Mouse (Mus musculus): Measurements from ENCODE around the gene Sctr. TPM values are rescaled to one million over a fixed set of nuclear protein-coding genes. Genes with fewer than 3 reads are reported as not detected.

The Sctr gene
- polyA plus RNA-seq, 1 experiment from 2014 or later = not detected

DNA sequence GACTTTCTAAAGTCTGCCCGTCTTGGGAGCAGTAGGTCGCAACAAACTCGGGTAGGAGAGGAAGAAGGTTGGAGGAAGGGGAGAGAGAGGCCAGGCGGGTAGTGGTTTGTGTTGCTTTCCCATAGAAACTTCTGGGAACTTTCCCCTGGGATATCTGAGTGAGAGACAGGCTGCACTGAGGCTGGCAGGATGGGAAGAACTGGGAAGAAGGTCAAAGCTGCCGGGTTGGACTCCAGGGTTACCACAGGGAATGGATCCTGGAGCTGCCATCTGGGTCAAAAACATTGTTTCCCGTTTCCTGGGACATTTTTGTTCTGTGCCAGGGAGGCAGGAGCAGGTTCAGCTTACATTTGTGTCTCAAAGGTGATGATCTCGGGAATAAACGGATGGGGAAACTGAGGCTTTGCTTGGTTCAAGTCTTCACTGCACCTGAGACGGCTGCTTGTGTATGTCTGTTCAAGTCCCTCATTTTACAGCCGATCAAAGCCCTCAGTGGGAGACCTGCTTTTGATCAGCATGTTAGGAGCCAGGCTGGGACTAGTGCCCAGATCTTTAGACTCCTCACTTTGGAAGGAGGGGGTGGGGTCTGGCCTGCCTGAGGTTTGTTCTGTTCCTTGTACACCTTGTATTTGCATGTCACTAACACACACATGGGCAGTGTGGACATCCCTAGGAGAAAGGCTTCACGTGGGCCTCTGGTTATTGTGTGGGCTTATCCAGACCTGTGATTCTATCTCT, 1.3 kb downstream of the Sctr start:
- H3K27ac ChIP-seq = no peak overlapping the region
- ATAC-seq = no peak
- peak overlapping the region; percentile 56 for H3K4me2 ChIP-seq
- peaks cover 55% of the 10 kb centered on the region for H3K27me3 ChIP-seq (replicated peaks)
- H3K4me3 ChIP-seq = peak overlapping the region; percentile 38; the same call in 1 of the 2 replicates
- H3K9me3 ChIP-seq (replicated peaks) = no peaks in the 10 kb centered on the region
- 32% methylated on average over 11 of the region's 11 CpGs for whole genome bisulfite sequencing (ENCODE audit: insufficient replicate concordance)
- H3K9ac ChIP-seq = no peak overlapping the region
- H3K36me3 ChIP-seq = no peaks in the 10 kb centered on the region
- peaks cover 9% of the 10 kb centered on the region; the same call in 1 of the 2 replicates for H3K4me1 ChIP-seq

- no peak overlapping the region for H3K9ac ChIP-seq
- no peaks in the 10 kb centered on the region for H3K36me3 ChIP-seq
- no peak for ATAC-seq
- no peak overlapping the region for H3K4me2 ChIP-seq
- 75% methylated on average over 12 of the region's 12 CpGs for WGBS (ENCODE audit: insufficient replicate concordance)
- H3K27ac ChIP-seq = no peak overlapping the region
- H3K27me3 ChIP-seq (replicated peaks) = peaks cover 31% of the 10 kb centered on the region
- H3K9me3 ChIP-seq (replicated peaks) = no peaks in the 10 kb centered on the region
- H3K4me1 ChIP-seq = no peaks in the 10 kb centered on the region
- H3K4me3 ChIP-seq = no peak overlapping the region
These were observed 5.9 kb downstream of the Sctr start for GRCm38 (mm10) chr1:120012638-120013037.

GRCm38 (mm10) chr1:120013111-120013510, 6.4 kb downstream of the Sctr start:
- Histone ChIP-seq H3K9me3 (replicated peaks) (no peaks in the 10 kb centered on the region), H3K4me3 (no peak overlapping the region), H3K9ac (no peak overlapping the region), H3K27me3 (replicated peaks) (peaks cover 26% of the 10 kb centered on the region), H3K27ac (no peak overlapping the region), H3K36me3 (no peaks in the 10 kb centered on the region), H3K4me1 (no peaks in the 10 kb centered on the region), H3K4me2 (no peak overlapping the region)
- ATAC-seq = no peak

DNA sequence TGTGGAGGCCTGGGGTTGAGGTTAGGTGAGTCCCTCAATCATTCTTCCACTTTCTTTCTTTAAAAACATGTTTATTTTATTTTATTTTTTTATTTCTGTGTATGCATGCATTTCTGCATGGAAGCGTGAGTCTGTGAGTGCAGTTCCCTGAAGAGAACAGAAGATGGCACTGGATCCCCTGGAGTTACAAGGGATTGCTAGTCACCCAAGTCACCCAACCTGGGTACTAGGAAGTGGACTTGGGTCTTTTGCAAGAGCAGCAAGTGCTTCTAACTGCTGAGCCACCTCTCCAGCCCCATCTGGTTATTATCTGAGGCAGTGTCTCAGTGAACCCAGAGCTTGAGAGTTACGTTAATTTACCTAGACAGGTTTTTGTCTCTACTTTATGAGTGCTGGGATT, 9.5 kb downstream of the Sctr start:
- no peaks in the 10 kb centered on the region for H3K36me3 ChIP-seq
- H3K4me1 ChIP-seq = no peaks in the 10 kb centered on the region
- WGBS (ENCODE audit: insufficient replicate concordance) = 68% methylated on average over 2 of the region's 2 CpGs
- ATAC-seq = no peak
- H3K4me2 ChIP-seq = no peak overlapping the region
- no peak overlapping the region for H3K9ac ChIP-seq
- H3K27ac ChIP-seq = no peak overlapping the region
- no peaks in the 10 kb centered on the region for H3K9me3 ChIP-seq (replicated peaks)
- no peak overlapping the region for H3K4me3 ChIP-seq
- 0 out of 2 replicates have a peak, but pooled peaks cover 4% of the 10 kb centered on the region for H3K27me3 ChIP-seq (replicated peaks)

GRCm38 (mm10) chr1:120018900-120019299, 12.2 kb downstream of the Sctr start:
- Histone ChIP-seq H3K27me3 (replicated peaks) (0 out of 2 replicates have a peak, but pooled peaks cover 3% of the 10 kb centered on the region), H3K4me2 (no peak overlapping the region), H3K9ac (no peak overlapping the region), H3K4me3 (no peak overlapping the region), H3K4me1 (no peaks in the 10 kb centered on the region), H3K9me3 (replicated peaks) (no peaks in the 10 kb centered on the region), H3K27ac (no peak overlapping the region), H3K36me3 (no peaks in the 10 kb centered on the region)
- no peak for ATAC-seq
- WGBS (ENCODE audit: insufficient replicate concordance) = 55% methylated on average over 3 of the region's 3 CpGs

DNA sequence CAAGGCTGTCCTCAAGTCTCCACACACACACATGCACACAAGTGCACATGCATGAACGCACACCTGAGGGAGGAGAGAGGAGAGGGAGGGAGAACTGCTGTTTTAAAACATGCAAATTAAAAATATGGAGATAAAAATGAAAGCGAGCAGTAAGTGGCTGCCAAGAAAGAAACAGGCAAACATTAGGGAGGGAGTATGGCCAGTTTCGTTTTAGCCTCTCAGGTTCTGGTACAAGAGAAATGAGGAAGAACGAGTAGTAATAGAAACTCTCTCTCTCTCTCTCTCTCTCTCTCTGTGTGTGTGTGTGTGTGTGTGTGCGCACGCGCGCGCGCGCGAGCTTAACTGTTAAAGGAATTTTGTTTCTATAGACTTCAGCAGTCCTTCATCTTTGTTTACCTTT, 12.7 kb downstream of the Sctr start:
- H3K9me3 ChIP-seq (replicated peaks) = no peaks in the 10 kb centered on the region
- no peak overlapping the region for H3K9ac ChIP-seq
- H3K27me3 ChIP-seq (replicated peaks) = no peaks in the 10 kb centered on the region
- no peak overlapping the region for H3K4me2 ChIP-seq
- H3K36me3 ChIP-seq = no peaks in the 10 kb centered on the region
- 81% methylated on average over 12 of the region's 12 CpGs for WGBS (ENCODE audit: insufficient replicate concordance)
- H3K27ac ChIP-seq = no peak overlapping the region
- ATAC-seq = no peak
- no peaks in the 10 kb centered on the region for H3K4me1 ChIP-seq
- H3K4me3 ChIP-seq = no peak overlapping the region

DNA sequence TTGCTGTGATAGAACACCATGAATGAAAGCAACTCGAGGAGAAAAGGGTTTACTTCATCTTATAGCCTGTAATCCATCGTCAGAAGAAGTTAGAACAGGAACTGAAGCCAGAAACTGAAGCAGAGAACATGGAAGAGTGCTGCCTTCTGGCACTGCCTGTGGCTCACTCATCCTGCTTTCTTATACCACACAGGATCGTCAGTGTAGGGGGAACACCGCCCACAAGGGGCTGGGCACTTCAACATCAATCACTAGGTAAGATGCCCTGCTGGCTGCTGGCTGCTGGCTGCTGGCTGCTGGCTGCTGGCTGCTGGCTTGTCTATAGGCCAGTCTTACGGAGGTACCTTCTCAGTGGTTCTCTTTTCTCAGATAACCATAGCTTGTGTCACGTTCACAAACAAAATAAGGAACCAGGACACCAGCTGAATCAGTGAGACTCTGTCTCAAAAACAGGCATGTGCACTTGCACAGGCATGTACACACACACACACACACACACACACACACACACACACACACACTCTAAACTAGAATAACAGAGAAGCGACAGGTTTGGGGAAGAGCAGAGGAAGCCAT, 13.7 kb downstream of the Sctr start:
- Histone ChIP-seq H3K9me3 (replicated peaks) (no peaks in the 10 kb centered on the region), H3K27ac (no peak overlapping the region), H3K27me3 (replicated peaks) (no peaks in the 10 kb centered on the region), H3K4me1 (no peaks in the 10 kb centered on the region), H3K4me3 (no peak overlapping the region), H3K36me3 (no peaks in the 10 kb centered on the region), H3K4me2 (no peak overlapping the region), H3K9ac (no peak overlapping the region)
- no peak for ATAC-seq
- WGBS (ENCODE audit: insufficient replicate concordance) = 35% methylated on average over 7 of the region's 7 CpGs

GRCm38 (mm10) chr1:120021951-120022350, 15.3 kb downstream of the Sctr start:
- WGBS (ENCODE audit: insufficient replicate concordance) = 69% methylated on average over 17 of the region's 17 CpGs
- Histone ChIP-seq H3K27ac (no peak overlapping the region), H3K4me3 (no peak overlapping the region), H3K9ac (no peak overlapping the region), H3K36me3 (no peaks in the 10 kb centered on the region), H3K27me3 (replicated peaks) (no peaks in the 10 kb centered on the region), H3K4me1 (no peaks in the 10 kb centered on the region), H3K9me3 (replicated peaks) (no peaks in the 10 kb centered on the region), H3K4me2 (no peak overlapping the region)
- no peak for ATAC-seq

DNA sequence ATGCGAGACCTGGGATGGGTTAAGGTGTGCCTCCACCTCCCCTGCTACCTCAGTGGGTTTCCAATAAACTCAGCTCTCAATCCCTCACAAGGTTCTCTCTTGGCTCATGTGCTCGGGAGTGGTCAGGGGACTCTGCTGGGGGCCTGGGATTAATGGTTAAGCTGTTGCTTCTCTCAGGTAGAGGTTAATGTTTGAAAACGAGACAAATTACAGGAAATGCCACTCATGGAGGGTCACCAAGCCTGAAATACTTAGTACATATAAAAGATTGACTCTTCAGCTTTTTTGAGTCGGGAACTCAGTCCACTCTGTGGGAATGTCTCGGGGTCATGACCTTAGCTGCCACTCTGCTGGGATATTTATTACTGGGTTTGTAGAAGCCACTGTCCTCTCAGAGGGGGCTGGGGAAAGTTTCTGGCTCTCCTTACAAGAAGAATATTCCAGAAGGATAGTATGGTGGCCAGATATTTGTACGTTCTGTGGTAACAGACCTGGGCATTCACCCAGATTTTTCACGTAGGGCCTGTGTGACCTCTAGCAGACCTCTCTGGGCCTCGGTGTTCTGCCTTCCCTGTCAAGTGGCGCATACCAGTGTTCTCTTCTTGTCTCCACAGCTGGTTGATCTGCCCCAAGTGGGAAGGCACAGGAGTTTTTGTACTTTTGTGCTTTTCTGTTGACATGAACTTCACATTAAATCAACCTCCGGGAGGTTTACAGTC, 17.8 kb downstream of the Sctr start:
- Histone ChIP-seq H3K36me3 (no peaks in the 10 kb centered on the region), H3K27ac (no peak overlapping the region), H3K9ac (no peak overlapping the region), H3K4me1 (no peaks in the 10 kb centered on the region), H3K4me2 (no peak overlapping the region), H3K9me3 (replicated peaks) (no peaks in the 10 kb centered on the region), H3K27me3 (replicated peaks) (no peaks in the 10 kb centered on the region), H3K4me3 (no peak overlapping the region)
- WGBS (ENCODE audit: insufficient replicate concordance) = 52% methylated on average over 10 of the region's 10 CpGs
- no peak for ATAC-seq

DNA sequence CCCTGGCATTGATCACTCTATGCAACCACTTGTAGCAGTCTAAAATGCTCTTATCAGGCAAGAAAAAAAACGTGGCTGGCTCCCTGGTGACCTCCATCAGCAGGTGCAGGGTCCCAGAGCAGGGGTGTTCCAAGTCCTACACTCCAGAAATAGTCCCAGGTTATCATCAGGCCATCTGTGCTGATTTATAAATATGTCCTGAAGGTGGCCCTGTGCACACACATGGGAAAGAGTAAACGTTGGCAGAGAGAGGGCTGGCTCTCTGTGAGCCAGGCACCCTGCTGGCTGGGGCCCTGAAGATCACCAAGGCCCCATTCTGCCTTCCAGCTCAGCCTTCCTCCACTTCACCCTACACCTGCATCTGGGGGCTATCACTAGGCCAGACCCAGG, 18.4 kb downstream of the Sctr start:
- no peak overlapping the region for H3K27ac ChIP-seq
- H3K4me2 ChIP-seq = no peak overlapping the region
- H3K27me3 ChIP-seq (replicated peaks) = no peaks in the 10 kb centered on the region
- H3K9me3 ChIP-seq (replicated peaks) = no peaks in the 10 kb centered on the region
- H3K36me3 ChIP-seq = no peaks in the 10 kb centered on the region
- no peak overlapping the region for H3K4me3 ChIP-seq
- ATAC-seq = no peak
- no peaks in the 10 kb centered on the region for H3K4me1 ChIP-seq
- no peak overlapping the region for H3K9ac ChIP-seq
- 10% methylated on average over 2 of the region's 2 CpGs for WGBS (ENCODE audit: insufficient replicate concordance)

GRCm38 (mm10) chr1:120027693-120028092, 21.0 kb downstream of the Sctr start:
- 54% methylated on average over 4 of the region's 4 CpGs for WGBS (ENCODE audit: insufficient replicate concordance)
- H3K36me3 ChIP-seq = no peaks in the 10 kb centered on the region
- no peak overlapping the region for H3K27ac ChIP-seq
- H3K4me3 ChIP-seq = no peak overlapping the region
- no peak for ATAC-seq
- no peaks in the 10 kb centered on the region for H3K9me3 ChIP-seq (replicated peaks)
- no peaks in the 10 kb centered on the region for H3K4me1 ChIP-seq
- H3K9ac ChIP-seq = no peak overlapping the region
- no peak overlapping the region for H3K4me2 ChIP-seq
- no peaks in the 10 kb centered on the region for H3K27me3 ChIP-seq (replicated peaks)

DNA sequence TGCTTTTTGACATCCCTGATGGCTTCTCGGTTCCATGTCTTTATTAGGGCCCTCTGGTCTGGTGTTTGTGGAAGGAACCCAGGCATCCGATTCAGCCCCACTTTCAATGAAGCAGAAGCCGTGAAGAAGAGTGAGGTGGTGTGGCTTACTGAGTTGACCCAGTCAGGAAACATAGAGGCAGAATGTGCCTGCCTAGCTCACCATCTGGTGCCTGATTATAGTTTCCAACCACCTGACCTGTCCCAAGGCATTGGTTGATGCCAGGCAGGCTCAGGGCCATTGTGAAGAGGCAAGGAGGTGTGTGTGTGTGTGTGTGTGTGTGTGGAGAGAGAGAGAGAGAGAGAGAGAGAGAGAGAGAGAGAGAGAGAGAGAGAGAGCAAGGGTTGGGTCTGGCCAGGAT, 23.8 kb downstream of the Sctr start:
- WGBS (ENCODE audit: insufficient replicate concordance) = 64% methylated on average over 3 of the region's 3 CpGs
- Histone ChIP-seq H3K9me3 (replicated peaks) (no peaks in the 10 kb centered on the region), H3K27ac (no peak overlapping the region), H3K36me3 (no peaks in the 10 kb centered on the region), H3K9ac (no peak overlapping the region), H3K27me3 (replicated peaks) (no peaks in the 10 kb centered on the region), H3K4me3 (no peak overlapping the region), H3K4me1 (no peaks in the 10 kb centered on the region), H3K4me2 (no peak overlapping the region)
- no peak for ATAC-seq
